Mouse (Mus musculus) spleen, adult 2 months (tissue): ENCODE results near the gene Ankrd63.

ENCODE experiments used
- CTCF ChIP-seq: fragments of 200-500 bp; IDR thresholded peaks from 2 replicates; pipeline ENCODE4 v1.5.1; 2011; ENCODE audit warnings: mild to moderate bottlenecking, inconsistent platforms; ENCODE audit not compliant: insufficient read depth, insufficient read length, insufficient replicate concordance; ENCODE audit errors: extremely low read depth
- POLR2A ChIP-seq: fragments of 200-500 bp; IDR thresholded peaks from 2 replicates; pipeline ENCODE4 v1.6.1; 2011; ENCODE audit warnings: low read depth, low read length, inconsistent platforms

GRCm38 (mm10) chr2:118669245-118669644 is 34.5 kb downstream of the Ankrd63 start:
- no peak for TF ChIP-seq CTCF
- TF ChIP-seq POLR2A = no peak
